Mouse (Mus musculus): ENCODE results near the gene Rcsd1.

- TF ChIP-seq POLR2A (IDR thresholded peaks at IDR 0.05; ENCODE audit: extremely low read depth, insufficient read depth, low read length) (no peak), CTCF (IDR thresholded peaks at IDR 0.05; ENCODE audit: low read depth, low read length) (no peak)
Measured at GRCm38 (mm10) chr1:165737451-165737850, 27.9 kb upstream of the Rcsd1 start.
